Mouse (Mus musculus): ENCODE measurements at regions not wholly inside any gene's neighbourhood (a gene's known extent, or its start where the extent isn't known, plus 50 kb on each side); places are given as distances from the start of the nearest gene placed in this dataset.

DNA sequence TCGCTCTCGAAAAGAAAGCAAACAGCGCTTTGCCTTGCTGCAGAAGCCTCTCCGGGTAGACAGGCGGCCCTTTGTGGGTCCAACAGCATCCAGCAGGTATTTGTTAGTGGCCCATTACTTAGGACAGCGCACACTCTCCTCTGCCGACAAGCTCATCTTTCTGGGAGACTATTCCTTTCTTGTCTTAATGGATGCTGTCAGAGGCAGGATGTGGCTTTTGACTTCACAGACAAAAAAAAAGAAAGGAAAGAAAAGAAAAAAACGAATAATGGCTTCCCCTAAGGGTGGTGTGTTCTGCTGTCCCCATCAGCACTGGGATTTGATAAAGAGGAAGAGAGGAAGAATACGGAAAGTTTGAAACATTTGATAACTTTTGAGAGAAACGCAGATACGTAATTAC lies 94.7 kb upstream of the Jarid2 start:
- H3K27me3 ChIP-seq (ENCODE audit: insufficient read depth, low read length) = no peaks in the 10 kb centered on the region
- H3K4me1 ChIP-seq (ENCODE audit: insufficient read depth) = peaks cover 14% of the 10 kb centered on the region
- DNase-seq = no peak
- no peak overlapping the region for H3K9ac ChIP-seq (replicated peaks)
- ATAC-seq = no peak
- no peaks in the 10 kb centered on the region for H3K9me3 ChIP-seq (ENCODE audit: low read length)
- no peaks in the 10 kb centered on the region for H3K36me3 ChIP-seq (replicated peaks; ENCODE audit: insufficient read depth, low read length)
- WGBS (ENCODE audit: insufficient replicate concordance) = 33% methylated on average over 11 of the region's 11 CpGs
- H3K4me2 ChIP-seq (ENCODE audit: low read depth, low read length) = peak overlapping the region; percentile 56; the same call in 1 of the 2 replicates
- TF ChIP-seq EP300 (IDR thresholded peaks at IDR 0.05; ENCODE audit: low read depth) = no peak
- TF ChIP-seq CTCF (IDR thresholded peaks at IDR 0.05; ENCODE audit: low read depth) = no peak
- no peak overlapping the region for H3K4me3 ChIP-seq (ENCODE audit: low read depth, low read length)
- no peak overlapping the region for H3K27ac ChIP-seq (ENCODE audit: low read depth)

DNA sequence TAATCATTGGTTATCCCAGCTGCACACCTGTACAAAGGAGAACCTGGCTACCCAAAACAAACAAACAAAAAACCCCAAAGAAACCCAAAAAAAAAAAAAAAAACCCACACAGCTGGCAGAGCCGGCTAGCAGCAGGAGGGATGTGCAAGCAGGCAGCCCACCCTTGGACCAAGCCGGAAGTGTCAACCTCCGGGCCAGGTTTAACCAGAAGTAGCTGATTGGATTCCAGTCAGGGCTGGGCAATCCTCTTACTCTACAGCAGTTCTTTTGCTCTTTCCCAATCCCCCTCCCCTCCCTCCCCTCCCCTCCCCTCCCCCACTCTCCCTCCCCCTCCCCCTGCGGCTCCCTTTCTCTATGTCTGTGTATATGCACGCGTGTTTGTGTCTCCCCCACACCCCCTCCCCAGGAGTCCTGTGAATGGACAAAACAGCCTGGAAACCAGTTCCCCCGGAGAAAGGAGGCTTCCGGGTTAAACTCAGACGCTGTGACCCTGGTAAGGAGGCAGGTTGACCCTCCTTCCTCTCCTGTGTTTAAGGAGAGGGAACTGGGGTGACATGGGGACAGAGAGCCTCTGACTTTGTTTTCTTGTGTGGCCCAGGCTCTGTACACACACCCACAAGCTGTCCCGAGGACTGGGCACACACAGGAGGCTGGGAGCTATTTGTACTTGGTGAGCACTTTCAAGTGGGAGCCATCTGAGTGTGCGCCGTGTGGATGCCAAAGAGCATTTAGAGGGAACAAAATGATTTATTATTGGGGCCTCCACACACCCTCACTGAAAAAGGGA lies 93.9 kb upstream of the Jarid2 start:
- no peak; the same call in 1 of the 2 replicates for ATAC-seq
- Histone ChIP-seq H3K4me1 (ENCODE audit: insufficient read depth) (peaks cover 14% of the 10 kb centered on the region), H3K36me3 (replicated peaks; ENCODE audit: insufficient read depth, low read length) (no peaks in the 10 kb centered on the region)

GRCm38 (mm10) chr13:44636008-44636335 lies 93.3 kb upstream of the Jarid2 start:
- Histone ChIP-seq H3K4me3 (ENCODE audit: low read depth, low read length) (no peak overlapping the region), H3K36me3 (replicated peaks; ENCODE audit: insufficient read depth, low read length) (no peaks in the 10 kb centered on the region), H3K27me3 (ENCODE audit: insufficient read depth, low read length) (no peaks in the 10 kb centered on the region), H3K4me2 (ENCODE audit: low read depth, low read length) (peak overlapping the region; percentile 56; the same call in 1 of the 2 replicates), H3K4me1 (ENCODE audit: insufficient read depth) (peaks cover 14% of the 10 kb centered on the region), H3K9me3 (ENCODE audit: low read length) (no peaks in the 10 kb centered on the region), H3K9ac (replicated peaks) (no peak overlapping the region), H3K27ac (ENCODE audit: low read depth) (no peak overlapping the region)
- no peak for TF ChIP-seq CTCF (IDR thresholded peaks at IDR 0.05; ENCODE audit: low read depth)
- TF ChIP-seq EP300 (IDR thresholded peaks at IDR 0.05; ENCODE audit: low read depth) = no peak
- no peak for ATAC-seq
- whole genome bisulfite sequencing (ENCODE audit: insufficient replicate concordance) = 68% methylated on average over 2 of the region's 2 CpGs
- DNase-seq = no peak

More for the DNA sequence above, 93.9 kb upstream of the Jarid2 start:
- TF ChIP-seq EP300 (IDR thresholded peaks at IDR 0.05; ENCODE audit: low read depth) (no peak), CTCF (IDR thresholded peaks at IDR 0.05; ENCODE audit: low read depth) (no peak)
- no peak for DNase-seq
- WGBS (ENCODE audit: insufficient replicate concordance) = 21% methylated on average over 10 of the region's 12 CpGs
- Histone ChIP-seq H3K4me2 (ENCODE audit: low read depth, low read length) (peak overlapping the region; percentile 56), H3K4me3 (ENCODE audit: low read depth, low read length) (no peak overlapping the region), H3K9ac (replicated peaks) (peak overlapping the region; percentile 35; the same call in 1 of the 2 replicates), H3K27me3 (ENCODE audit: insufficient read depth, low read length) (no peaks in the 10 kb centered on the region), H3K9me3 (ENCODE audit: low read length) (no peaks in the 10 kb centered on the region), H3K27ac (ENCODE audit: low read depth) (no peak overlapping the region)

DNA sequence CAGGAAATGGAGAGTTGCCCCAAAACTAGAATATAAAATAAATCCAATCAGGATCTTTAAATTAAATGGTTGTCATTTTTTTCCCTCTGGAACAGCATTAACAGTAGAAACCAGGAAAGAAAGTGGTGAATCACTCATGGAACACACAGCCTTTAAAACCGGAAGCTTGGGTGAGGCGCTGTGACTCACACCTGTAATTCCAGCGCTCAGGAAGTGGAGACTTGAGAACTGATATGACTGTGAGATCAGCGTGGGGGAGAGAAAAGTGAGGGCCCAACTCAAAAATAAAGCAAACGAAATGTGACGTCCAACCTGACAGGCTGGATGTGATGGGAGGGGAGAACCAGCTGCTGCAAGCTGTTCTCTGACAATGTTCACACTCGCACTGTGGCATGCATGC lies 86.9 kb upstream of the Jarid2 start:
- H3K4me3 ChIP-seq (ENCODE audit: low read depth, low read length) = no peak overlapping the region
- WGBS (ENCODE audit: insufficient replicate concordance) = 77% methylated on average over 7 of the region's 7 CpGs
- H3K4me1 ChIP-seq (ENCODE audit: insufficient read depth) = peaks cover 5% of the 10 kb centered on the region; the same call in 1 of the 2 replicates
- DNase-seq = no peak
- TF ChIP-seq CTCF (IDR thresholded peaks at IDR 0.05; ENCODE audit: low read depth) = no peak
- no peak for TF ChIP-seq EP300 (IDR thresholded peaks at IDR 0.05; ENCODE audit: low read depth)
- H3K27me3 ChIP-seq (ENCODE audit: insufficient read depth, low read length) = no peaks in the 10 kb centered on the region
- ATAC-seq = no peak
- H3K27ac ChIP-seq (ENCODE audit: low read depth) = no peak overlapping the region
- no peak overlapping the region for H3K4me2 ChIP-seq (ENCODE audit: low read depth, low read length)
- H3K9ac ChIP-seq (replicated peaks) = no peak overlapping the region
- no peaks in the 10 kb centered on the region for H3K9me3 ChIP-seq (ENCODE audit: low read length)
- H3K36me3 ChIP-seq (replicated peaks; ENCODE audit: insufficient read depth, low read length) = no peaks in the 10 kb centered on the region; the same call in 1 of the 2 replicates

DNA sequence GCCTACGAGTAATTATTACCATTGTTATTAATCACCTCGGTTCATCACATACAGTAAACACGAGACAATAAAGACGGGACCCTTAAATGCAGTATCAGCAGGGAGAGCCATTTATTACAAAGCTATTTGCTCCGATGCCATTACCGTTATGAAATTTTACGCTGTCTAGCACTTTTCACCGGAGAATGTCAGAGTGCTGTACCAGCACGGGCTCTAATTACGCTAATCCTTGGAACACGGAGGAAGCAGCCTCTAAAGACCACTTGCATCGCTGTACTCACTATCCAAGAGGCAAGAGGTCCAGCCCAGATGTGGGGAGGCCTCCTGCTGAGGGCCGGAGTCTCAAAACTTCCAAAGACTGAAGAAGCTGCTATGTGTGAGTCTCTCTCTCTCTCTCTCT lies 79.2 kb upstream of the Jarid2 start:
- no peak overlapping the region for H3K4me2 ChIP-seq (ENCODE audit: low read depth, low read length)
- H3K9me3 ChIP-seq (ENCODE audit: low read length) = no peaks in the 10 kb centered on the region
- no peaks in the 10 kb centered on the region for H3K4me1 ChIP-seq (ENCODE audit: insufficient read depth)
- ATAC-seq (no peak), DNase-seq (no peak)
- no peak overlapping the region for H3K27ac ChIP-seq (ENCODE audit: low read depth)
- no peak overlapping the region for H3K9ac ChIP-seq (replicated peaks)
- no peak for TF ChIP-seq EP300 (IDR thresholded peaks at IDR 0.05; ENCODE audit: low read depth)
- no peak for TF ChIP-seq CTCF (IDR thresholded peaks at IDR 0.05; ENCODE audit: low read depth)
- no peak overlapping the region for H3K4me3 ChIP-seq (ENCODE audit: low read depth, low read length)
- 77% methylated on average over 13 of the region's 13 CpGs for WGBS (ENCODE audit: insufficient replicate concordance)
- H3K27me3 ChIP-seq (ENCODE audit: insufficient read depth, low read length) = no peaks in the 10 kb centered on the region
- no peaks in the 10 kb centered on the region for H3K36me3 ChIP-seq (replicated peaks; ENCODE audit: insufficient read depth, low read length)

DNA sequence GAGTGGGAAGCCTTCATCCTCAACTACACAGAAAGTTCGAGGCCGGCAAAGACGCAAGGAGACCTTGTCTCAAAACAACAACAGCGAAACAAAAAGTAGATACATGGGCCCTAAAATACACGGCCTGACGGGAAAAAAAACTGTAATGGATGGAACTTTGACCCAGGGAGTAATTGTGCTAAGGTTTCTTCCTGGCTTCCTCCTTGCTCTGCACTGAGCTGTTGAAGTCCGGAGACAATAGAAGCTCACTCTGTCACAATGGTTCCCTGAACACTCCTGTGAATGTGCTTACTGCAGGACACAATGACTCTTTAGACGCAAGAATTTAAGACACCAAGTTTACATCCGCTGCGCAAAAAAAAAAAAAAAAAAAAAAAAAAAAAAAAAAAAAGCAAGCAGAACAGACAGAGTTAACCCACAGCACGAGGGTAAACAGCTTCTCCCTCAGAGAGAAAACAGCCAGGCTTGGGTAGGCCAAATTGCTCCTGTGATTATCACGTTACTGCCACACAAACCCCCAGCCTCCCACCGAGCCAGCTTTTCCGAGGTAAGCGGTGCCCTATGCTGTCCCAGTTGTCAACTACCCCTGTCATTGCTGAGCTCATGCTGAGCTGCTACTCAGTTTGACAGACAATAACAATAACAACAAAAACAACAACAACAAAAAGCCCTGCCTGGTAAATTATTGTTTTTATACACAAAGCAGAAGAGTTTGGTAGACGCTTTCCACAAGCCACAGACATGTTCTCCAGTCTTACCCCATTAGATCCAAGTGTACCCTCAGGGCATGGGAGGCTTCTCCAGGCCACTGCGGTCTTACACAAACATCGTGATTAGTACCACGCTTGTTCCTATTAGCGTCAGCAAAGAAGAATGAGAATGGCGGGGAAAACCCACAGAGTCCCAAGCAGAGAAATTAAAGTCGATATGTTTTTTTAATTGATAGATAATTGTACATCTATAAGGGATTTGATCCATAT lies 77.7 kb upstream of the Jarid2 start:
- Histone ChIP-seq H3K4me3 (ENCODE audit: low read depth, low read length) (no peak overlapping the region), H3K36me3 (replicated peaks; ENCODE audit: insufficient read depth, low read length) (no peaks in the 10 kb centered on the region), H3K9me3 (ENCODE audit: low read length) (no peaks in the 10 kb centered on the region), H3K4me2 (ENCODE audit: low read depth, low read length) (no peak overlapping the region), H3K4me1 (ENCODE audit: insufficient read depth) (no peaks in the 10 kb centered on the region), H3K27ac (ENCODE audit: low read depth) (no peak overlapping the region), H3K27me3 (ENCODE audit: insufficient read depth, low read length) (no peaks in the 10 kb centered on the region), H3K9ac (replicated peaks) (no peak overlapping the region)
- no peak for TF ChIP-seq EP300 (IDR thresholded peaks at IDR 0.05; ENCODE audit: low read depth)
- TF ChIP-seq CTCF (IDR thresholded peaks at IDR 0.05; ENCODE audit: low read depth) = no peak
- ATAC-seq (no peak), DNase-seq (no peak)
- 60% methylated on average over 22 of the region's 22 CpGs for WGBS (ENCODE audit: insufficient replicate concordance)
